Mouse (Mus musculus) embryonic facial prominence, embryonic 14.5 days (tissue): Measurements from ENCODE around the gene Pgs1. TPM values are rescaled to one million over a fixed set of nuclear protein-coding genes. Genes with fewer than 3 reads are reported as not detected.

Experiments used
- ATAC-seq: fragments of 200-750 bp; cut with Nextera tagmentation; 2 replicates; pipeline ENCODE4 v1.8.0; 2017; ENCODE audit warnings: low read depth, moderate number of reproducible peaks, moderate TSS enrichment
- DNase-seq: peaks from one replicate; pipeline ENCODE4 v3.0.0-alpha.2; 2015; ENCODE audit warnings: low spot score
- H3K27ac ChIP-seq: fragments of 300-500 bp; sonication (generic); replicated peaks from 2 replicates; pipeline ENCODE4 v1.5.1; 2014; ENCODE audit warnings: low read depth, mild to moderate bottlenecking, low read length, moderate library complexity
- H3K27me3 ChIP-seq: fragments of 300-500 bp; sonication (generic); replicated peaks from 2 replicates; pipeline ENCODE4 v1.6.1; 2014; ENCODE audit warnings: low read length; ENCODE audit not compliant: control insufficient read depth, insufficient read depth
- H3K36me3 ChIP-seq: fragments of 300-500 bp; sonication (generic); 2 replicates; pipeline ENCODE4 v1.6.1; 2014; ENCODE audit warnings: low read length, mixed read lengths; ENCODE audit not compliant: control insufficient read depth, insufficient read depth
- H3K4me1 ChIP-seq: fragments of 300-500 bp; sonication (generic); 2 replicates; pipeline ENCODE4 v1.6.1; 2014; ENCODE audit warnings: antibody characterized with exemption, low read length; ENCODE audit not compliant: control insufficient read depth, insufficient read depth
- H3K4me2 ChIP-seq: fragments of 300-500 bp; sonication (generic); 2 replicates; pipeline ENCODE4 v1.6.1; 2014; ENCODE audit warnings: low read depth, mild to moderate bottlenecking, low read length, moderate library complexity, mixed read lengths
- H3K4me3 ChIP-seq: fragments of 300-500 bp; sonication (generic); 2 replicates; pipeline ENCODE4 v1.5.1; 2014; ENCODE audit warnings: low read depth, mild to moderate bottlenecking, low read length
- H3K9ac ChIP-seq: fragments of 300-500 bp; sonication (generic); 2 replicates; pipeline ENCODE4 v1.6.1; 2014; ENCODE audit warnings: low read depth, mild to moderate bottlenecking, low read length, moderate library complexity, mixed read lengths
- H3K9me3 ChIP-seq: fragments of 300-500 bp; sonication (generic); 2 replicates; pipeline ENCODE4 v1.6.1; 2016; ENCODE audit warnings: low read length; ENCODE audit not compliant: control insufficient read depth
- WGBS: fragments of 180-500 bp; shearing (Covaris S2); extraction: QIAGEN DNeasy Blood & Tissue Kit; methylation state at CpG from one replicate; pipeline ENCODE4 v1.1.7; 2014; 5-methylcytosine and 5-hydroxymethylcytosine counted together
- polyA plus RNA-seq: library from polyadenylated mRNA; unstranded; fragments of >200 nt; fragmentation: Nextera tagmentation; extraction: Ambion mirVana; gene quantifications from 2 replicates; pipeline ENCODE4 v1.2.1, GENCODE M21; 2014

Gene Pgs1
- polyA plus RNA-seq, 1 experiment from 2014 or later, result 31.0 TPM

DNA sequence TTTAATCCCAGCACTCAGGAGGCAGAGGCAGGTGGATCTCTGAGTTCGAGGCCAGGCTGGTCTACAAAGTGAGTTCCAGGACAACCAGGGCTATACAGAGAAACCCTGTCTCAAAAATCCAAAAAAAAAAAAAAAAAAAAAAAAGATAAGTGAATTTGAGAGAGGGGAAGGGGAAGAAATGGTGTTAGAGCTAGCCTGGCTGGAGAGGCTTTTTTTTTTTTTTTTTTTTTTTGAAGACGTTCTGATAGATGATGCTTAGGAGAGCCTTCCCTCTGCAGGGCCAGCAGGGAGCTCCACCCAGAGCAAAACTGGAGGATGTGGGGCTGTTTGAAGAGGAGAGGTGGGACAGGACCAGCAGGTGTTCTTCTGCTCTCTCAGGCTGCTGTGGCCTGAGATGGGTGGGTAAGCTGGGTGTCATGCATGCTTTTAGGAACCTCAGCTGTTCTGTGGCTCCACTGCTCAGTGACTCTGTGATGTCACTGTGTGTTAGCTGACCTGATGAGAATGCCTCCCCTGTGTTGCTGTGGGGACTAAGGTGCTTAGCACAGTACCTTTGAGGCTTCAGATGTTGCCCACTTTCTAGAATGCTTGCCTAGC, 14.3 kb upstream of the Pgs1 start:
- Histone ChIP-seq H3K36me3 (peaks cover 4% of the 10 kb centered on the region; the same call in 1 of the 2 replicates), H3K4me3 (no peak overlapping the region), H3K4me2 (no peak overlapping the region), H3K4me1 (peaks cover 34% of the 10 kb centered on the region), H3K9ac (no peak overlapping the region), H3K9me3 (no peaks in the 10 kb centered on the region), H3K27me3 (peaks cover 5% of the 10 kb centered on the region; the same call in 1 of the 2 replicates), H3K27ac (no peak overlapping the region)
- ATAC-seq (no peak), DNase-seq (no peak)
- 43% methylated on average over 2 of the region's 2 CpGs for WGBS

DNA sequence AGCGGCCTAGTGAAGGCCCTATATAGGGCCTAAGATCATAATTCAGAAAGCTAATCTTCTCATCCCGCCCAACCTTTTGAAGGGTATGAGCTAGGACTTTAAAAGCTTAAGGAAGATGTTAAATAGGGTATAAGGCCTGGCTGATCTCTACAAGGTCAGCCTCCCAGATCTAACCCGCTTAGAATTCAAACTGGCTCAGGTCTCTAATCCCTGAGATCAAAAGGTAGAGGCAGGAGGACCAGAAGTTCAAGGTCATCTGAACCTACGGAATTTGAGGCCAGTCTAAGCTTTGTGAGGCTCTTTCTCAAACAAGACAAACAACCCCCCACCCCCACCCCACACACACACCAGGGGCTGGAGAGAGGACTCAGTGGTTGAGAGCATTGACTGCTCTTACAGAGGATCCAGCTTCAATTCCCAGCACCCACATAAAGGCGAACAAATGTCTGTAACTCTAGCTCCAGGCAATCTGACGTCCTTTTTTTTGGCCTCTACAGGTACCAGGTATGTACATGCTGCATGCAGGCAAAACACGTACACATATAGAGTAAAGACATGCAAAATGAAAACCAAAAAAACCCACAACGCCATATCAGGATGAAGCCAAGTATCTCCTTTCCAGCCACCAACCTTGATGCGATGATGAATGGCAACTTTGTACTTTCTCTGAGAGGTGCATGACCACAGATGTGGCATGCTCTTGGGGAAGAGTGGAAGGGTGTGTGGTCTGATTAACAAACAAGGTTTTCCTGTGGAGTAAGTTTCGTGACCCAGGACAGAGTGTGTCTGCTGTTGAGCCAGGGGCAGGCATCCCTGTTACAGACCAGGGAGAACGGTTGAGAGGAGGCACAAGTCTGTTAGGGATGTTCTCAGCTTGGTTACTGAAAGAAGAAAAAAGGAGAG, 13.2 kb upstream of the Pgs1 start:
- WGBS, result 53% methylated on average over 11 of the region's 11 CpGs

DNA sequence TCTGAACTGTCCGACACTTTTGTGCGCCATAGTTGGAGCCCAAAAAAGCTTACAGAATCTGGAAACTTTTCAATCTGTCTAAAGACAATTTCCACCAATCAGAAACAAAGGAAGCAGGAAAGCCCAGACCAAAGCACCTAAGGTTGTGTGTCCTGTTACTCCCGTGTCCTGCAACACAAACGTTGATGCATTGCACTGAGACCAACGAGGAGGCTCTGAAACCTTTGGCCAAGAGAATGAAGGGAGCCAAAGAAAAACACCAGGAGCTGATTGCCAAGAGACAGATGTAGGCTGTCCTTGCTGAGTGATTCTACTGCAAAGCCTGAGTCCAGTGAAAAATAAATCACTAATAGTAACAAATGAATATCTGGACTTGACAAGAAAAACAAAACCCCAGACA, 12.5 kb upstream of the Pgs1 start:
- 41% methylated on average over 5 of the region's 5 CpGs for WGBS
- no peak for DNase-seq
- H3K36me3 ChIP-seq, result no peaks in the 10 kb centered on the region

More for the DNA sequence above, 13.2 kb upstream of the Pgs1 start:
- no peak overlapping the region for H3K4me2 ChIP-seq
- no peaks in the 10 kb centered on the region for H3K9me3 ChIP-seq
- DNase-seq (no peak), ATAC-seq (no peak)
- H3K36me3 ChIP-seq, result no peaks in the 10 kb centered on the region
- no peak overlapping the region for H3K27ac ChIP-seq
- H3K9ac ChIP-seq, result no peak overlapping the region
- H3K4me3 ChIP-seq, result no peak overlapping the region
- H3K27me3 ChIP-seq, result no peaks in the 10 kb centered on the region
- peaks cover 22% of the 10 kb centered on the region for H3K4me1 ChIP-seq

DNA sequence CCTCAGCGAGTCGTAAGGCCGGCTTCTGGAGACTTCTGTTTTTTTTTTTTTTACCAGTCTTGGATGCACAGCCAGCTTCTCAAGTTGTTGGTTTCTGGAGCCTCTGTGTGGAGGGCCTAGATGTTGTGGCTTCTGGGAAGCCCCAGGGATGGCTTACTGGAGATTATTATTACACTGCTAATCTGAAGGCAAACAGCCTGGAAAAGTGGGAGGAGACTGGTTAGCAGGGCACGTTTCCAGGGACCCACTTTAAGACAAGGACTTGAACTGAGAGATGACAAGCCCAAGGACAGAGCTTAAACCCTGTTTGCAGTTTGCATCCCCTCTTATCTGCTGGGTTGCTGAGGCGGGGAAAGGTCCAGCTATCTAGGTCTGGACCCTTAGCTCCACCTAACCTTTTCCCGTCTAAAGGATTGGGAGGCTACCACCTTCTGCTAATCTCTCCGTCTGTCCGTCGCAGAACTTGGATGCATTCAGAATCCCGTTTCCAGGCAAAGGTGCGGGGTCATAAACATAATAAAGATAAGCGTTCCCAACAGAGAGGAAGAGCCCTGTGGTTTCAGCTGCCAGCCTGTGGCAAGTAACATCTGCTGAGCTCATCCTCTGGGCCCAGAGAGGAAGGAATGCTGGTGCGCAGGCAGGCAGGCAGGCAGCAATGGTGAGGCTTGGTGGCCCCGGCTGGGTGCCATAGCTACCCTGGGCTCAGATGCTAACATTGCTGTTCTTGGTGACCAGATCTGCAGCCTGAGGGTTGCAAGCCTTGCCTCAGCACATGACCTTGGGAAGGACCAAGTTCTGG, 11.6 kb upstream of the Pgs1 start:
- 35% methylated on average over 14 of the region's 14 CpGs for WGBS
- Histone ChIP-seq H3K9me3 (no peaks in the 10 kb centered on the region), H3K27ac (peak overlapping the region; percentile 80; the same call in 1 of the 2 replicates), H3K4me2 (no peak overlapping the region), H3K27me3 (no peaks in the 10 kb centered on the region), H3K36me3 (no peaks in the 10 kb centered on the region), H3K4me1 (peaks cover 20% of the 10 kb centered on the region), H3K9ac (no peak overlapping the region), H3K4me3 (no peak overlapping the region)
- ATAC-seq (no peak), DNase-seq (no peak)

More for the DNA sequence above, 12.5 kb upstream of the Pgs1 start:
- Histone ChIP-seq H3K27ac (0 out of 2 replicates have a peak overlapping the region, but pooled peaks have one; percentile 6), H3K9ac (no peak overlapping the region), H3K9me3 (no peaks in the 10 kb centered on the region), H3K4me1 (peaks cover 20% of the 10 kb centered on the region), H3K4me3 (no peak overlapping the region), H3K27me3 (no peaks in the 10 kb centered on the region), H3K4me2 (no peak overlapping the region)
- no peak for ATAC-seq

DNA sequence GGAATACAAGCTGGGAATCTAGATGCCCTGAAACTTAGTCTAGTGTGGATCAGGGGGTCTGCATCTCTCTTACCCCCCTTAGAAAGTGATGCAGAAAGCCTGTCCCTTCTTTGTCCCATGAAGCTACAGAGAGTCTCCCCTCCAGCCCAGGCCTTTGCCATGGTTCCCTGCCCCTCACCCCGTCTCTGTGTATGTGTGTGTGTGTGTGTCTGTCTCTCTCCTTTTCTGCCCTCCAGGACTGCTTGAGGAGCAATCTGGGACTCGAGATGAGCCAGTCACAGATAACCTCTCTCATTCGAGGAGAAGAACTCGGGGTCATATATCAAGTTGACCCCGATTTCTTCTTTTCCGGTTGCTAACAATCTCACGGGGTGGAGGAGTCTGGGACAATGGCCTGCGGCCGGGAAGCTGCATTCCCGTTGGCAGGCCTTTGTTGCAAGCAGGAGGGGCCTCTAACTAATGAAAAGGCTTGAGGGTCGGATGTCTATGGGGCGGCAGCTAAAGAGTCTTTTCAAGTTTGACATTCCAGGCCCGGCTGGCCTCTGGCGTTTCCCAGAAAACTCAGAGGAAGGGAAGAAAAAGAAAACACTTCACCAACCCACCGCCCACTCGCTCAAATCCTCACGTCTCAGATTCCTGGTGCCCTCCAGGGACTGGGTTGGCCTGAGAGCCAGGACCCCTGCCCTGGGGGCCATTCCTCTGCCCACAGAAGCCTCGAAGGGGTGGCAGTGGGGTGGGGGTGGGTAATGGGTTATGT, 10.7 kb upstream of the Pgs1 start:
- Histone ChIP-seq H3K36me3 (no peaks in the 10 kb centered on the region), H3K9ac (0 out of 2 replicates have a peak overlapping the region, but pooled peaks have one; percentile 17), H3K4me2 (no peak overlapping the region), H3K27me3 (no peaks in the 10 kb centered on the region), H3K4me1 (peaks cover 20% of the 10 kb centered on the region), H3K9me3 (no peaks in the 10 kb centered on the region), H3K4me3 (no peak overlapping the region), H3K27ac (peak overlapping the region; percentile 80)
- DNase-seq (peak; percentile 77), ATAC-seq (peak; percentile 38; the same call in 1 of the 2 replicates)
- 13% methylated on average over 17 of the region's 18 CpGs for WGBS

DNA sequence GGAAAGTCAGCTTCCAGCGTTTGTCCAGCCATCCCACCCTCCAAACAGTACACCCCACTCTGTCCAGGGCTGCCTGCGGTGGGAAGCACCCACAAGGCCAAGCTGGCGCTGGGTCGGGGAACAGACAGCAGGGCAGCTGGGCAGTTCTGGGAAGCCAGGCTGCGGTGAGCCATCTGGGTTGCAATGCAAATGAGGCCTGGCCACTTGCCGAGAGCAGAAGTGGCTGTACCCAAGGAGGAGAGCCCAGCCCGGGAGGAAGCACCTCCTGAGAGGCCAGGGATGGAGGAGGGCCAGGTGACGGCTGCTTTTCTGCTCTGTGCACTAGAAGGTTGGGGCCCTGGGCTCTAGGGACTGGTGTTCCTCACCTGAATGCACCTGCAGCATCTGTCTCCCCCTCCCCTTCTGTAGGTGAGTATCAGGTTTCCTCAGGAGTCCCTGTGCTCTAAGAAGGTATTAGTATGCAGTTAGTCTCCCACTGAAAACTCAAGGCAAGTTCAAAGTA, 10.0 kb upstream of the Pgs1 start:
- H3K27me3 ChIP-seq, result no peaks in the 10 kb centered on the region
- H3K4me3 ChIP-seq, result no peak overlapping the region
- no peak overlapping the region; the same call in 1 of the 2 replicates for H3K4me2 ChIP-seq
- peak overlapping the region; percentile 80 for H3K27ac ChIP-seq
- 8% methylated on average over 8 of the region's 8 CpGs for WGBS
- ATAC-seq (peak; percentile 79), DNase-seq (peak; percentile 81)
- peaks cover 20% of the 10 kb centered on the region for H3K4me1 ChIP-seq
- no peak overlapping the region for H3K9ac ChIP-seq
- H3K36me3 ChIP-seq, result no peaks in the 10 kb centered on the region
- H3K9me3 ChIP-seq, result no peaks in the 10 kb centered on the region

DNA sequence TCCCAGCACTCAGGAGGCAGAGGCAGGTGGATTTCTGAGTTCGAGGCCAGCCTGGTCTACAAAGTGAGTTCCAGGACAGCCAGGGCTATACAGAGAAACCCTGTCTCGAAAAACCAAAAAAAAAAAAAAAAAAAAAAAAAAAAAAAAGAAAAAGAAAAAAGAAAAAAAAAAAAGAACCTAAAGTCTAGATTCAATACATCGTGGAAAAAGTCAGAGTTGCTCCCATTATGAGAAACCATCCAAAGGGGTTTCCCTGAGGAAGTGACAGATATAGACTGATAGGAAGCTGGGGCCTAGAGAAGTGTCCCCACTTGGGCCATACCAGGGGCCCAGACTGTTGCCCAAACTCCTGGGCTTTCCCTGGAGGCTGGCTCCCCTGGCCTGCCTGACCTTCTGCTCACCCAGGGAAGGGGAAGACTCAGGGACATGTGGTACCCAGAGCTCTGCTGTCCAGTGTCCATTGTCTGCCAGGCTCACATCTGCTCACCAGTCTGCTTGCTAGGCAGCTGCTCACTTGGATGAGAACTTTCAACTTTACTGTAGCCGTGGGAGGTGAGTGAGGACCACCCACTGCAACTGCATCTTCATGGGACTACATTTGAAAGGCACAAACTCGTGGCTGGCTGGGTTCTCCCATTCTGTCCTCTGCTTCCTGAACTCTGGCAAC, 8.3 kb upstream of the Pgs1 start:
- Histone ChIP-seq H3K4me2 (no peak overlapping the region), H3K9me3 (no peaks in the 10 kb centered on the region), H3K4me3 (no peak overlapping the region), H3K4me1 (peaks cover 20% of the 10 kb centered on the region), H3K27ac (no peak overlapping the region), H3K36me3 (no peaks in the 10 kb centered on the region), H3K9ac (no peak overlapping the region), H3K27me3 (no peaks in the 10 kb centered on the region)
- ATAC-seq (no peak), DNase-seq (no peak)
- WGBS, result 50% methylated on average over 4 of the region's 5 CpGs
